27 mouse cellular contexts compared by ENCODE assay signal in genomic region chr14:99146841-99147240, GRCm38 (mm10).
"Had no signal": no experiment of that assay in that cellular context is flagged by ENCODE, and none has a peak within 500 bp of the region (broad histone marks: within the 10 kb centered on the region; RNA-seq: fewer than 3 reads in every experiment).

No protein-coding gene starts in this region.

- ATAC-seq: hindbrain, postnatal 0 days; intestine, embryonic 16.5 days had no signal

- H3K27me3 ChIP-seq: heart, embryonic 13.5 days; heart, embryonic 15.5 days; hindbrain, embryonic 13.5 days; hindbrain, embryonic 15.5 days; kidney, embryonic 15.5 days; limb, embryonic 13.5 days; limb, embryonic 15.5 days; liver, embryonic 13.5 days; liver, embryonic 15.5 days had no signal

- H3K4me2 ChIP-seq: heart, embryonic 11.5 days; heart, embryonic 13.5 days; heart, embryonic 15.5 days; hindbrain, embryonic 13.5 days; hindbrain, embryonic 15.5 days; kidney, embryonic 15.5 days; limb, embryonic 13.5 days; limb, embryonic 15.5 days; liver, embryonic 13.5 days; liver, embryonic 15.5 days had no signal

- H3K9me3 ChIP-seq: heart, embryonic 13.5 days; heart, embryonic 15.5 days; hindbrain, embryonic 13.5 days; hindbrain, embryonic 15.5 days; kidney, embryonic 15.5 days; limb, embryonic 13.5 days; limb, embryonic 15.5 days; liver, embryonic 13.5 days; liver, embryonic 15.5 days had no signal

- H3K4me1 ChIP-seq: heart, embryonic 15.5 days; hindbrain, embryonic 15.5 days; kidney, embryonic 15.5 days; limb, embryonic 13.5 days; liver, embryonic 13.5 days had no signal

- DNase-seq: gastrocnemius, adult 2 months; gastrocnemius, postnatal 10 days; gastrocnemius, postnatal 25 days; heart, adult 18-20 months; heart, postnatal 14 days; heart, postnatal 36 days; kidney, adult 11 months; kidney, adult 2 months; kidney, adult 9 months; kidney, postnatal 14 days; kidney, postnatal 36 days; layer of hippocampus, adult 9-11 months; layer of hippocampus, postnatal 36 days; left cerebral cortex, postnatal 4 days; liver, embryonic 13.5 days had no signal

- H3K4me3 ChIP-seq: gastrocnemius, adult 2 months; heart, embryonic 13.5 days; heart, embryonic 15.5 days; hindbrain, embryonic 13.5 days; hindbrain, embryonic 15.5 days; kidney, embryonic 15.5 days; limb, embryonic 13.5 days; limb, embryonic 15.5 days; liver, embryonic 13.5 days; liver, embryonic 15.5 days had no signal

- H3K27ac ChIP-seq: gastrocnemius, adult 2 months; heart, embryonic 13.5 days; heart, embryonic 15.5 days; hindbrain, embryonic 13.5 days; hindbrain, embryonic 15.5 days; hindbrain, postnatal 0 days; kidney, embryonic 15.5 days; kidney, postnatal 0 days; limb, embryonic 13.5 days; limb, embryonic 15.5 days; liver, embryonic 13.5 days; liver, embryonic 15.5 days had no signal

- H3K9ac ChIP-seq: heart, embryonic 13.5 days; heart, embryonic 15.5 days; hindbrain, embryonic 13.5 days; hindbrain, embryonic 15.5 days; kidney, embryonic 15.5 days; limb, embryonic 13.5 days; limb, embryonic 15.5 days; liver, embryonic 13.5 days; liver, embryonic 15.5 days had no signal
